Mouse (Mus musculus) liver, embryonic 14.5 days (tissue): ENCODE results near the gene Ctf1.

Source experiments
- CTCF ChIP-seq: IDR thresholded peaks from 2 replicates; pipeline ENCODE4 v1.5.1; 2016; ENCODE audit warnings: antibody characterized with exemption, low read depth, control low read depth
- EP300 ChIP-seq: IDR thresholded peaks from 2 replicates; pipeline ENCODE4 v1.6.1; 2016; ENCODE audit warnings: antibody characterized with exemption, low read depth

GRCm38 (mm10) chr7:127745652-127746493 lies 33.3 kb downstream of the Ctf1 start:
- TF ChIP-seq CTCF (no peak), EP300 (no peak)
